Mouse (Mus musculus): ENCODE results near the gene Lyrm1.

The Lyrm1 gene

DNA sequence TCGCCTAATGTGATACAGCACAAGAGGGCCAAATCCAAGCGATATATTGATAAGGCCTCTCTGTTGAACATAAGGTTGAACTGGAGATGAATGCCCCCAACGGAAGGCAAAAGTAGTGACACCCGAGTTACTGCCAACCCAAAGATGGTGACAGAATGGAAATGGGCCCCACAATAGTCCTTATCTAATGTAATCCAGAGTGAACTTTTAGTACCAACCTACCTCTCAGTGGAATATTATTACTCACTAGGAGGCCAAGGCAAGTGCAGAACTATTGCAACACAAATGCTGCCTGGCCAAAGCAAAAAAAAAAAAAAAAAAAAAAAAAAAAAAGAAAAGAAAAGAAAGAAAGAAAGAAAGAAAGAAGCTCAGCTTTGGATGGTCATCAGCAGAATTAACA is 2.9 kb upstream of the Lyrm1 start:
- DNase-seq: no peak

DNA sequence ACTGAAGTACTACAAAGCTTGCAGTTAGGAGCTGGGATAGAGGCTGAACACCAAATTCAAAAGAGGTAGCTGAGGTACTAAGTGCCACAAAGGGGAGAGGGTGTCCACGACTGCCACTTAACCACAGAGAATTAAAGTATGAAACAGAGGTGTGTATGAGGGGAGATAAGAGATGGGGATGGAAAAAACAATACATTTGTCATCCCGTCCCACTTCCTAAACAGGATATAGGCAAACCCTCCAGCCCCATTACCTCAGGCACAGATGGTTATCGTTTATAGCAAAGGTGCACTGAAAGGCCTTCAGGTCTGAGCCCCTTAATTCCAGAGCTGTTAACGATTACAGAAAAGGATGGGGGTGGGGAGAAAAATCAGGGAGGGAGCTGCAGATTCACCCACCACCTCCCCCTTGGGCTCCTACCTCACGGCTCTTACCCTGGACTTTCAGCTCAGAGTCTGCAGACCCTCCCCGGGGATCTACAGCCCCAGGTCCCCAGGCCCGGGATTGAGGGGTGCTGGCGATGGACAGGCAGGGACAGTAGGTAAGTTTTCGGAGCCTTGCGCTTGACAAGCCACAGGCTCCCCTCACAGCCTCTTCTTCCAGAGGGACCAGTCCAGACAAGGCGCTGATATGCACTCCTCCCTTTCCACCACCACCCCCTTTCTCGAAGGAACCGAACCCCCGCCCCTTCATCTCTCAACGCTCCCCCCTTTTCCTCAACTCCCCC is 680 bp upstream of the Lyrm1 start:
- DNase-seq: peak; percentile 10

DNA sequence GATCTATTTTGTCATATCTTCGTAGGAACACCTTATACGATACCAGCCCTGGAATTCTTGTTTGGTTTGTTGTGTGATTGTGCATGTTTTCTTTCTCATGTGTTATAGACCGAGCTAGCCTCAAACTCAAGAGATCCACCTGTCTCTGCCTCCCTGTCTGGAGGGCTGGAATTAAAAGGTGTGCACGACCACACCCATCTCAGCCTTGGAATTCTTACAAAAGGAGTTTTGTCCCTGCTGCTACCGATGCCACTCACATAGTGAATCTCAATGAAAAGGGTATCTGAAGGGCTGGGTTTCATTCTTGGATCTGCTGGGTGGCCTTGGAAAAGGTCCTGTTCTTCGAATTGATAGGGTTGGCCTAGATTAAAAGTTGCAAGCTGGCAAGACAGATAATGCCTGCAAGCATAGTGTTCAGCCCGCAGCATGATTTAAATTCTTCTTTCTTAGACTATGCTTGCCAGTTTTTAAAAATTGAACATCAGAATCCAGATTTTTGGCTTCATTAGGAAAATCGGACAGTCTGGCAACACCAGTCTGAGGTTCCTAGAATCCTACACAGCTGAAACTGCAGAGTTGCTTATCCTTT is 2.0 kb downstream of the Lyrm1 start:
- no peak for DNase-seq

DNA sequence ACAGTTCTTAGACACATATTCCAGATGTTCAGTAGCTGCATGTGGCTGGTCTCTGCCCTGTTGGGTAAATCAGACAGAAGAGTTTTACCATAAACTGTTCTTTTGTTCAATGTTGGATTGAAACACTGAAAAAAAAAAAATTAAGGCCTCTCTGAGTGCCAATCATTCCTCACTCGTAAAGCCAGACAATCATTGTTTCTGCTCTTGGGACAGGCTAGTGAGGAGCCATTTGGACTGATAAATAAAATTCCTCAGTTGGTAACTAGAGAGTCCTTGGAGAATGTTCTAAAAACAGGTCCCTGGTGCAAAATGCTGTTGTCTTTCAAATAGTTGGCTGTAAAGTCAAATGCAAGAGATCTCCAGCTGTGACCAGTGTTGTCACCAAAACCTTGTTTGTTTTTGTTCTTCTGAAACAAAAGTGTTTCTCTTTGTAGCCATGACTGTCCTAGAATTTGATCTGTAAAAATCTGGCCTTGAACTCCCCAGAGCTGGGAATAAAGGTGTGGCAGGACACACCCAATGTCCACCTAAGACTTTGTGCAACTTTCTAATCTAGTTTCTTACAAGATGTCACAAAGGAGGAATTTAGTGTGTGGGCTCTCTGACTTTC is 2.7 kb downstream of the Lyrm1 start:
- DNase-seq: no peak

DNA sequence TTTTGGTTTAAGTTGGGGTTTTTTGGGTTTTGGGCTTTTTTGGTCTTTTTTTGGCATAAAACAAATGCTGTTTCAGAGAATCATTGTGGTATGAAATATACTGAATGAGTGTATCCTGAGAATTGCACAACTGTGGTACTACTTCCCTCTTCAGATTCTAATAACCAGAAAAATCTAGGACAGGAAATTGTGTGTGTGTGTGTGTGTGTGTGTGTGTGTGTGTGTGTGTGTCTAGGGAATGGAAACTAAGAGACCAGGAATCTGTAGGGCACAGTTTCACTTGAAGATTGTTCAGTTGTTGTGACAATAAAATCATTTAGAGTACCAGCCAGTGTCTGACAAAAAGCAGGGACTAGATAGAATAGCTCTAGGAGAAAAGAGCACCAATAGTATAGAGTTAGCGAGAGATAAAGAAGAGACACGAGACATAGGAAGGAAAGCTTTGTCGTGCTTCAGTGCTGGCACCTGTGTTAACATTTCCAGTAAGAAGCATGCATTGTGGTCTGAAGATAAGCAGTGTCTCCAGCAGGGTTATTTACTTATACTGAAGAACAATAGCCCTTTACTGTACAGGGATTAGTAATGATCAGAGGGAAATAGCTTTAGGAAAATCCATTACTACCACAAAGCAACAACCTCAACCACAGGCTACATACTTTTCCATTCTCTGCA is 3.9 kb downstream of the Lyrm1 start:
- no peak for DNase-seq

DNA sequence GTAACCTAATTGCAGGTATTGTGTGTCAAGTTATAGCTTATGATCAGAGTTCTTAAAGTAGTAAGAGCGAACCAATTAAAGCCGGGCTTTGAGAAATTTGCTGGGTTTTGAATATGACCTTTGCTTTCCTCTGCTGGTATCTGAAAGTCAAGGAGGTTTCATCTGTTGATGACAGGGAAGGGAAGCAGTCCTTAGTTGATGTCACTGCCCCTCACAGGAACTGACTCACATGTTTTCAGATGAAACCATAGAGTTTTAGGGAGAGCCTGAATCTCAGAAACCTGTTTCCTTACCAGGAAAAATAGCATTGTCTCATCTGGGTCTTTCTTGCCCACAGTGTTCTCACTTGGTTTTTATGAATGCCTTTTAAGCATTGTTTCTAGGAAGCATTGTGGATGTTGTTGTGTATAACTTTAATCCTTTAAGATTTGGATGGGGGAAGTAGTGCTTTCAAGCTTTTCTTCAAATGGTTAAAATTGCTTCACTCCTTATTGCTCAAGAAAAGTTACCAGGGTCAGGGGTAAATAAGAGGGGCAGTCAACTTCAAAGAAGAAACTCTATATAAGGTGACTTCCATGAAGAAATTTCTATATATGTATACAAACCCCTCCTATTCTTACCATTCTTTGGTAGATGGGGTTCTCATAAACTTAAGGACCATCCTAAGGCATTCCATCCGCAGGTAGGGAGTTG is 11.0 kb downstream of the Lyrm1 start:
- DNase-seq: no peak

DNA sequence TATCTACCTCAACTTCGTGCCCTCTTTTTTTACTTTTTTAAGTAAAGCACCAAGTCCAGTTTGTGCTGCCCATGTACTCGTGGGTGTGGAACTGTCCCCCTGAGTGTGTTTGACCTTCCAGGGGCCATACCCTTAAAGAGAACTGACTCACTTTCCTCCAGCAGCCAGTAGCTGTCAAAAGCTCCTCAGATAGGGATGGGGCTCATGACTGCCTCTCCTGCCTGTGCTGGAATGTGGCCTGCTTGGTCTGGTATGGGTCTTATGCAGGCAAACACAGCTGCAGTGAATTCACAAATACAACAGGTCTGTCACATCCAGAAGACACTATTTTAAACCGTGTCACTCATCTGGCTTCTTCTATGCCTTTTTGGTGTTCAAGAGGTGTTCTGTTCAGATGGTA is 16.1 kb downstream of the Lyrm1 start:
- DNase-seq: no peak

DNA sequence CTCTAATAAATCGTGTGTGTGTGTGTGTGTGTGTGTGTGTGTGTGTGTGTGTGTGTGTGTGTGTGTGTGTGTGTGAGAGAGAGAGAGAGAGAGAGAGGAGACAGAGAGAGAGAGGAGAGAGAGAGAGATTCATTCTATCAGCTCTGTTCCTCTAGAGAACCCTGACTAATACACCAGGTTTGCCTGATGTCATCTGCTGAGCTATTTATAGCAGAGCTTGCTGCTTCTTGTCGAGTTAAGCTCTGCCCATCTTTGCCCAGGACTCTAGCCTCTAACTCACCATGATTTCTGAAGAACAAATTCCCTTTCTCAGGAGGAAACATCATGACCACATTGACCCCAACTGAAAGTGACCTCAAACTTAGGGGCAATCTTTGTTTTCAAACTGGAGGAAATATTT is 24.8 kb downstream of the Lyrm1 start:
- DNase-seq: no peak

DNA sequence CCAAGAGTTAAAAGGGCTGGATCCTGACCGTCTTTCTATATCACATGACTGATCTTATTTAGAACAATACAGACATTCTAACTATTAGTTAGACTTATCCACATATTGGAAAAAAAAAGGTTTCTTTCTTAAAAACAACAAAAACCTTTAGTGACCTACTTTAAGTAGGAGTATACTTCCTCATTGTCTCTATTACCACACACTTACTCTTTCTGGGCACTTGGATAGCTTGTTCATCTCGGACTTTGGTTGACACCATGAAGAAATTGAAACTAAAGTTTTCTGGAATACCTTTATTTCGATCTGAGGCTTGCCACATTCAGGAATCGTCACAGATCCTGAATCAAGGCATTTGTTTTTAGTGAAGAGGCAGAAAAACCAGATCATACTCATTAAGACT is 25.4 kb downstream of the Lyrm1 start:
- no peak for DNase-seq

DNA sequence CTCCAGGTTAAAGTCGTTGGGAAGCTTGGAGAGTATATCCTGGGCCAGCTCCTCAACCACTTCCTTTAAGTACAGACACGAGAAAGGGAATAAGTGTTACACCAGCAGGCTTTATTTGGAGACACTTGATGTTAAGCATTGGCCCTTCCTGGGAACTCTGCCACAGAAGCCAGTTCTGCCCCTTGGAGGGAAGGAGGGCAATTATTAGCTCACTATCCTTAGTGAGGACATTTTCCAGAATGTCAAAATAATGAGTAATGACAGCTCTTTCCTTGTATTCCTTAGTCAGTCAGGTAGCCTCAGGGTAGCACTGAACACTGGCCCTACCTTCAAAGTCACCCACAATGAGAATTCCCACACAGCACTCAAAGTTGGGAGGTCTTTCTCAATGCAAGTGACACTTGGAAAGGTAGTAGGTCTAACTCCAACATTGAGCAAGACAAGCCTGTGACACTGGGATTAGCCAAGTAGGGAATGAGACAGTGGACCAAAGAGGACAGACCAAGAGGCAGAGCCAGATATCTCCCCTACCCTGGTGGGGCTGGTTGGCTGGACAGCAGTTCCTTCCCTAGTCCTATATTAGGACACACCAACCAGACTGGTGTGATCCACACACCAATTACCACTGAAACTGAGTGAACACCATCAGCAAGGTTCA is 33.3 kb downstream of the Lyrm1 start:
- DNase-seq: no peak

DNA sequence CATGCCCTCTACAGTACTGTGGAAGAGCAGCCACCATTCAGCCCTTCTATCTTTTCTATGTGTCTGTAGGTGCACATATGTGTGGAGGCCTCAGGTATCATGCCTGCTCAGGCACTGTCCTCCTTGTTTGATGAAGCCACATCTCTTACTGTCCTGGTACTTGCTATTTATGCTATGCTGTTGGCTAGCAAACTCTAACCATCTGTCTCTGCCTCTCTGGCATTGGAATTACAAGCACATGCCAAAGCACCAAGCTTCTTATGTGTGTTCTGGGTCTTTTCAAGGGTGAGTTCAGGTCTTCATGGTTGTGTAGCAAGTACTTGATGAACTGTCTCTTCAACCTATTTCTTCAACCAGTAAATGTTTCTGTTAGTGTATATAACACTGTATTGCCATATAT is 40.7 kb downstream of the Lyrm1 start:
- no peak for DNase-seq

DNA sequence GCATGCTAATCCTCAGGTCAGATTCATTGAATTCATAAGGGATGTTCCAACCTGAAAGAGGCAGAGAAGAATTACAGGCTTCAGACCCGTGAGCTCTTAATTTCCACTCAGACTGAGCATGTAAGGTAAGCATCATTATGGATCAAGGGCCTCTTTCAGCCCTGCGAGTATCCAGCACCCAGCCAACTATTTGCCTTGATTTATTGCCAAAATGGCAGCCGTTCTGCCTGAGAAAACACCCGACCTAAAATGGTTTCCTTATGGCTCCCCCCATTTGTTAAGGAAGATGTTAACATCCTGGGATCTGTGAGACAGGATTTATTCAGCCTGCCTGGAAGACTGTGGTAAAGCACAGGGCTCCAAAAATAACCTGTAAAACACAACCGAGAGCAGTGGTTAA is 41.4 kb downstream of the Lyrm1 start:
- no peak for DNase-seq

DNA sequence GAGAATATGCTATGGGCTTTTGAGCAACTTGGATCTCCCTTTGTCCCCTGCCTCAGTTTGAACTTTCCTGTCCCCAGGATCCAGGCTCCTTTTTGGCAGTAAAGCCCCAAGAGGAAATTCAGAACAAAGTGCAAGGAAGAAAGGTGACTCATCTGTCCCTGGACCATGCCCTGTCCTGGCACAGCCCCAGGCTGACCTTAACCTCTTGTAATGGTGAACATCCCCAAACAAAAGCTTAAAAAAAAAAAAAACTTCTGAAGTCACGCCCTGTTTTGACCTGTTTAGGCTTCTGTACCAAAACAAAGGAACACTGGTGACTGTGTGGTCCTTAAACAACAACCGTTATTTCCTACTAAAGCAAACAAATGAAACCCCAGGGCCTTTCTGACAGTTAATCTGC is 45.9 kb downstream of the Lyrm1 start:
- DNase-seq: peak; percentile 62

DNA sequence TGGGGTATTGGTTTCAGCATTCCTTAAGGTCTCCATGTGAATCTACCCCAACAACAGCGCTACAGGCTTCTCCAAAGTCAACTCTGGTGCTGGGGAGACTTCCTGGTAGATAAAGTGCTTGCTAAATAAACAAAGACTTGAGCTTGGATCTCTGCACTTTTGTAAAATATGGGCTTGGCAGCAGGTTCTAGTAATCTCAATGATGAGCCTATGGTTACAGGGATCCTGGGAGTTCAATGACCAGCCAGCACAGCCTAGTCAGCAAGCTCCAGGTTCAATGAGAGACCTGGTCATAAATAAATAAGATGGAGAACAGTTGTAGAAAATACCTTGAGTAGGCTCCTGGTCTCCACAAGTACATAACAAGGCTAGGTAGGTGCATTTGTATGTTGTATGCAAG is 58.4 kb downstream of the Lyrm1 start:
- no peak for DNase-seq

DNA sequence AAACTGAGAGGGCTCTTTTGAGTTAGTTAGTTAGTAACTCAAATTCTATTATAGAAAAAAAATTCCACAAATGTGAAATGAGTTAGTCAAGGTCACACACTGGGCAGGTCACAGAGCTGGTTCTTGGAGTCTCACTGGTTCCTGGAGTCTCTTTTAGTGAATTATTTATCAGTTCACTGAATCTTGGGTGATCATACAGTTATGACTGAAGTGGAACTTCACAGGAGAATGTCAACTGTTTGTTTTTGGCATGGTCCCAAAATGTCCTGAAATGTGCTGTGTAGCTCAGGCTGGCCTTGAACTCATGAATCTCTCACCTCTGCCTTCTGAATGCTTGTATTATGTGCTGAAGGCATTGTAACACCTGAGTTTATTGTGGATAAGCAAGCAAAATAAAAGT is 61.8 kb downstream of the Lyrm1 start:
- DNase-seq: peak; percentile 9

DNA sequence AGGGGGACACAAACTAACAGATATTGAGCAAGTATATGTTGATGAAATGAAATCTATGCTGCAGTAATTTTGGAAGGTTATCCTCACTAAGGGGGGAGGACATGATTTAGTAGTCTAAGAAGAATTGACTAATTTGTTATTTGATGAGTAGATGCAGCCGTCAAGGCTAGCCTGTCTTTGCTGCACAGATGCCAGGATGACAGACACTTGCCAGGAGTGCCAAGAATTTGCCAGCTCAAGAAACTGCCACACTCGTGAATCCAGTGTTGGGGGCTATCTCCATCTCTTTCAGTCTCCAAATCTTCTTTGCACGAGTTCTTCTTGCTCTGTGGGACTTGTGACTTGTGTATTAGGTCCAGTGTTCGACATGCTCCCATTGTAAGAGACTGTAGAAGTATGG is 63.4 kb downstream of the Lyrm1 start:
- DNase-seq: no peak

DNA sequence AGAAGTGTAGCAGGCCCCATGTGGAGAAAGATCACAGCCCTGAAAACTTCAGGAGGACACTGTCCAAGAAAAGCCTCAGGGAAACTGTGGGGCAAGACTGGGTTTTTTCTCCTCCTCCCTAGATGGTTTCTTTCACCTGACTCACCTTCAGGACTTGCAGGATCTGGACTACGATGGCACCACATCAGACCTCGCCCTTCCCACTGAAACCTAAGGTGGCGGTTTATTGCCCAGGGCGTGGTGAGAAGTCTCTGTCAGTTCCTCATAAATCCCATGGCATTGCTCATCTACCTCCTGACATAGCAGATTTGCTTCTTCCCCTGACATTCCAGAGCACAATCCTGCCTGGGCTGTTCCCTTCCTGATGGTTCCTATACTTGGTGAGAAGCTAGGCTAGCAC is 63.8 kb downstream of the Lyrm1 start:
- no peak for DNase-seq

DNA sequence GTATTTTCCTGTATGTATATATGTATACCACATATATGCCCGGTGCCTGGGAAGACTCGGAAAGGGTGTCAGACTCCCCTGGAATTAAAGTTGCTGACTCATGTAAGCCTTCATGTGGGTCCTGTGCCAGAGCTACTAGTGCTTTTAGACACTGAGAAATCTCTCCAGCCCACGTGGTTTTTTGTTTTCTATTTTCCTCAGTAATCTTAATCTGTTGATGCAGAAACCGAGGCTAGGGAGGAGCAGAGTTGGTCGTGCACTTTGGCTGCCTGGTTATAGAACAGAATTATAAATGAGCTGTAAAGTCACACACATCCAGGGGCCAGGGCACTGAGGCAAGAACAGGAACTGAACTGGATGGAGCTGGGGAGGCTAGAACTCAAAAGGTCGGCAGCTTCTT is 64.3 kb downstream of the Lyrm1 start:
- DNase-seq: peak; percentile 21

DNA sequence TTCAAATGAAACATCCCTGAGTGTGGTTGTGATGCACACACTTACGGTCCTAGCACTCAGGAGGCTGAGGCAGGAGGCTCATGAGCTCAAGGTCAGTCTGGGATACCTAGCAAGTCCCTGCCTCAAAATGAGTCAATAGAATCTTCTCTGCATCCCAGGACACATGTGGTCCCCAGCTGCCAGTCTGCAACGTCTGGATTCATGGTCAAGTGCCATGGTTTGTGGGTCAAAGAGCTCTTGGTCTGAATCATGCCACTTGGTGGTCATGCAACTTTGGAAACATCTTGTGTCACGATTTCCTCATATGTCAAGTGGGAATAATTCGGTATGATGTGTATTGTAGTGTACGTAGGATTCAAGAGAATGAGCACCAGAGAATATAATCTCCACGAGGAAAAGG is 64.9 kb downstream of the Lyrm1 start:
- no peak for DNase-seq

DNA sequence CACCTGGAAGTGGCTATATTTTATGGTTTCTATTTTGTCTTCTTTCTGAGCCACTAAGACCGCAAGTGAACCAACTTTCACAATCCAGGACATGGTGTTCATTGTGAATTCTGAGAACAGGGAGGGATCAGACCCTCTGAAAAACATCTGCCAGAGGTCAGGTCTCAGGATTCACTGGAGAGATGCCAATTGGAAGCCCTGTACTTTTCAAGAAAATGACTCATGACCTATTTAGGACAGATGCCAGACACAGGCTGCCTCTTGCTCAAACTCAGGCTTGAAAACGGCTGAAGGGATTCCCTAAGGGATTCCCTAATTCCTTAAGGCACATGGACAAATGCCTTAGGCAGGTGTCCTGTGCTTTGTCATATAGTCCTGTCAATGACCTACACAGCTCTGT is 65.4 kb downstream of the Lyrm1 start:
- DNase-seq: peak; percentile 26

DNA sequence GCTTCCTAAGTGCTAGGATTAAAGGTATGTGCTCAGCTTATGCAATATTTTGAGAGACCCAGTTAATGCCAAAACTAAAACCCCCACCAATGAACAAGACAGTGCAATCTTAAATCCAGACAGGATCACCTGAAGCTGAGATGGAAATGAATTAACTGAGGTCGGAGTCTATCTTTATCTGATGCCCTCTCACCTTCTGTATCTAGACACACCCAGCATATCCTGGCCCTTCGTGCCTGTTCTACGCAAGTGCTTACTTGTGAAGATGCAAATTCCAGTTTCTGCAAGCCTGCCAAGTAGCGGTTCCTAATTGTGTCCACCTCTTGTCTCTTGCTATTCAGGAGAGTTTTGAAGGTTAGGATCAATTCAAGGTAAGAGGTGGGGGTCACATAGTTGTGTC is 69.5 kb downstream of the Lyrm1 start:
- DNase-seq: no peak

DNA sequence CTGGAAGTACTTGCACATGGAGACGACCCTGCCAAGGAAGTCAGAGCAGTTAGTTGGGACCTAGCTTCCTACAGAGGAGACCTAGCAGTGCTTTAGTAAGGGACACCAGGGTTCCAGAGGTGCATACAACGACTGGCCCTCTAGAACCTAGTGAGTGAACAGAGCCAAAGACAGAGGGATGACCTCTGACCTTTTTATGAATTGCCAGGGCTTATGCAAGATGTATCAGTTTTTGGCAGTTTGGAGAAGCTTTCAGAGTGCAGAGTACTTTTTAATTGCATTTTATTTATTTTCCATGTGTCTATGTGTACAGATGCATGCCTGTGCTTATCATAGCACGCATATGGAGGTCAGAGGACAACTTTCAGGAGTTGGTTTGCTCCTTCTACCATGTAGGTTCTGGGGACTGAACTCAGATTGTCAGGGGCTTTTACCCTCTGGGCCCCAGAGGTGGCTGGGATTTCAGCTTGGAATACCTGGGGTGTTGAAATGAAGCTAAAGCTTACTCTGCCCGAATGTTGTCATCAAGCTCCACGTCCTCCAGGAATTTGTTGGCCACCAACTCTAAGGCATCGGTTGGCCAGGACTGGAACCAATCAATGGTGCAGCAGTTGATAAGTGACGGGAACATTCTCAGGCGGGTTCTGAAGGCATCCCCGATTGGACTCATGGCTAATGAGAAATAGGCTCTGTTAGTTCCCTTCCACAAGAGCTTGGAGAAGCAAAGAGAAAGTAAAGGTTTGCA is 70.2 kb downstream of the Lyrm1 start:
- no peak for DNase-seq
